Mouse (Mus musculus) testis, adult 2 months (tissue): ENCODE results near the gene Tmem50a. TPM values are rescaled to one million over a fixed set of nuclear protein-coding genes. Genes with fewer than 3 reads are reported as not detected.

ENCODE experiments used
- H3K27ac ChIP-seq: fragments of 200-500 bp; 2 replicates; pipeline ENCODE4 v1.5.1; 2012; ENCODE audit warnings: low read depth, low read length; ENCODE audit not compliant: control insufficient read depth, insufficient read depth
- H3K27me3 ChIP-seq: fragments of 200-500 bp; 2 replicates; pipeline ENCODE4 v1.6.1; 2012; ENCODE audit warnings: mild to moderate bottlenecking, low read length, moderate library complexity; ENCODE audit not compliant: control insufficient read depth, insufficient read depth
- H3K36me3 ChIP-seq: fragments of 200-500 bp; 2 replicates; pipeline ENCODE4 v1.6.1; 2012; ENCODE audit warnings: mild to moderate bottlenecking, low read length; ENCODE audit not compliant: control insufficient read depth, insufficient read depth
- H3K4me1 ChIP-seq: fragments of 200-500 bp; 2 replicates; pipeline ENCODE4 v1.6.1; 2012; ENCODE audit warnings: low read length; ENCODE audit not compliant: control insufficient read depth, insufficient read depth
- H3K4me3 ChIP-seq: fragments of 200-500 bp; 2 replicates; pipeline ENCODE4 v1.5.1; 2012; ENCODE audit warnings: low read depth, mild to moderate bottlenecking, low read length, moderate library complexity, mixed read lengths; ENCODE audit not compliant: control insufficient read depth
- CTCF ChIP-seq: fragments of 200-500 bp; IDR thresholded peaks from 2 replicates; pipeline ENCODE4 v1.5.1; 2012; ENCODE audit warnings: low read depth, mild to moderate bottlenecking, inconsistent platforms, low read length, moderate library complexity; ENCODE audit not compliant: control insufficient read depth, insufficient read depth, insufficient replicate concordance
- POLR2A ChIP-seq: fragments of 200-500 bp; IDR thresholded peaks from 2 replicates; pipeline ENCODE4 v1.6.1; 2012; ENCODE audit warnings: low read depth, mild to moderate bottlenecking, inconsistent platforms, low read length, moderate library complexity; ENCODE audit not compliant: control insufficient read depth
- polyA plus RNA-seq: library from polyadenylated mRNA; depleted of rRNA; stranded (reverse); fragments of >200 nt; gene quantifications from 2 replicates; pipeline ENCODE4 v1.2.3, GENCODE M21; 2012

Gene Tmem50a
- polyA plus RNA-seq, 1 experiment, result 23.0 TPM

DNA sequence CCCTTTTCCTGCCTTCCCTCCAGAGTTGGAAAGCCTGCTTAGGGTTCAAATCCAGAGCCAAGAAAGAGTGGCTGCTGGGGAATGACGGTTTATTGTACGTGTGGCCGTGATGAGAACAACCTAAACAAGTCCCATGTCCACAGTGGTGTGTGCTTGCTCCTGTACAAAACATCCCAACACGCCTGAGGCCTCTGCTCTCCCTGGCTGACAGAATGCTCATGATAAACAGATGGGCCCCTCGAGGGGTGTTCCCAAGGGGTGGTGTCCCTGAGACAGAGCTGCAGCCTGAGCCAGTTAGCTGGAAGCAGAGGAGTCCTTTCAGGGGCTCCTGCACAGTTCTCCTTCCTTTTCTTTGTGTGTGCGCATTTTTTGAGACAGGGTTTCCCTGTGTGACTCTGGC lies 49.5 kb downstream of the Tmem50a start:
- H3K4me3 ChIP-seq, result no peak overlapping the region
- H3K27ac ChIP-seq, result no peak overlapping the region
- H3K27me3 ChIP-seq, result no peaks in the 10 kb centered on the region
- TF ChIP-seq POLR2A, result no peak
- no peak for TF ChIP-seq CTCF
- peaks cover 3% of the 10 kb centered on the region for H3K4me1 ChIP-seq
- no peaks in the 10 kb centered on the region for H3K36me3 ChIP-seq

- no peak for TF ChIP-seq CTCF
- TF ChIP-seq POLR2A, result no peak
- Histone ChIP-seq H3K4me1 (peaks cover 3% of the 10 kb centered on the region), H3K36me3 (no peaks in the 10 kb centered on the region), H3K27ac (no peak within 1 kb of the TSS), H3K4me3 (no peak within 1 kb of the TSS), H3K27me3 (no peaks in the 10 kb centered on the region)
Measured at GRCm38 (mm10) chr4:134863937-134864729, 50.7 kb downstream of the Tmem50a start, which contains the start of gene Rhd. Rhd (plus strand) TSS chr4:134864536.

- TF ChIP-seq CTCF (no peak), POLR2A (no peak)
Measured at GRCm38 (mm10) chr4:134862996-134863395, 51.8 kb downstream of the Tmem50a start.

DNA sequence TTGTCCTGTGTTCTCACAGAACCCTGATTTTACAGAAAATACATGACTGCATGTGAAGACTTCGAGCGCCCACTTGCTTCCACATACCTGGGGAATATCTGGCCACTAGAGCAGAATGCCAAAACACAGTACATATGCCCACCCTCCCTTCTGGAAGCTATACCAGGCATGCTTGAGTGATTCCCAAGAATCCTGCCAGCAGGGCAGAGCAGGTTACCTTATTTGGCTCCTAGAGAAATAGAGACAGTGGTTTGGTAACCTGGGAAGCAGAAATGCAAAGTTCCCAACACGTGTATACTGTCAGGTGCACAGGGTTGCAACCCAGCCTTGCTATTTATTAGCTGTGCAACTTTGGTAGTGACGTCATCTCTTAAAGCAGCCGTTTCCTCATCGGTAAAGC lies 52.9 kb downstream of the Tmem50a start:
- Histone ChIP-seq H3K4me3 (no peak overlapping the region), H3K27me3 (no peaks in the 10 kb centered on the region), H3K27ac (no peak overlapping the region), H3K4me1 (no peaks in the 10 kb centered on the region), H3K36me3 (no peaks in the 10 kb centered on the region)
- TF ChIP-seq POLR2A, result no peak
- TF ChIP-seq CTCF, result no peak

More at GRCm38 (mm10) chr4:134862996-134863395, 51.8 kb downstream of the Tmem50a start:
- Histone ChIP-seq H3K27ac (no peak overlapping the region), H3K36me3 (no peaks in the 10 kb centered on the region), H3K4me3 (no peak overlapping the region), H3K27me3 (no peaks in the 10 kb centered on the region), H3K4me1 (peaks cover 3% of the 10 kb centered on the region; the same call in 1 of the 2 replicates)

- Histone ChIP-seq H3K27me3 (no peaks in the 10 kb centered on the region), H3K4me3 (no peak overlapping the region), H3K4me1 (0 out of 2 replicates have a peak, but pooled peaks cover 3% of the 10 kb centered on the region), H3K36me3 (no peaks in the 10 kb centered on the region), H3K27ac (no peak overlapping the region)
- no peak for TF ChIP-seq POLR2A
- no peak for TF ChIP-seq CTCF
Measured at GRCm38 (mm10) chr4:134858494-134858893, 56.3 kb downstream of the Tmem50a start.

GRCm38 (mm10) chr4:134856501-134856900 lies 58.3 kb downstream of the Tmem50a start:
- Histone ChIP-seq H3K4me1 (peaks cover 7% of the 10 kb centered on the region), H3K36me3 (no peaks in the 10 kb centered on the region), H3K4me3 (no peak overlapping the region), H3K27ac (no peak overlapping the region), H3K27me3 (no peaks in the 10 kb centered on the region)
- TF ChIP-seq CTCF, result no peak
- no peak for TF ChIP-seq POLR2A

DNA sequence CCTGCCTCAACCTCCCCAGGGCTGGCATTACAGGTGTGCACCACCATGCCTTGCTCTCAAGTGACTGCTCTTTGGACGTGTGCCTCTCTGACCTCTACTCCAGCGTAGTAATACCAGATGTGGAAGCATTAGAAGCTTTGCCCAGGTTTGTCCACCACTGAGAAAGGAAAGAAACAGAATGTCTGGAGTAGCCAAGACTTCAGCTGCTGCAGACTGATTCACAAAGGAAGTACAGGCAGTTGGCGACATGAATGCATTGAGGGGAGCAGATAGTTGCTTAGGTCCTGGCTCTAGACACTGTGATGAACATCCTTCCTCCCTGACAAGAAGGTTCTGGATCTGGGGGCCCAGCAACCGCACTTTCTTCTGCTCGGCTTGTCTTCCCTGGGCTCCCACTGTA lies 58.8 kb downstream of the Tmem50a start:
- H3K4me1 ChIP-seq, result peaks cover 7% of the 10 kb centered on the region
- H3K27ac ChIP-seq, result no peak overlapping the region
- no peaks in the 10 kb centered on the region for H3K27me3 ChIP-seq
- no peak for TF ChIP-seq POLR2A
- no peak for TF ChIP-seq CTCF
- no peak overlapping the region for H3K4me3 ChIP-seq
- H3K36me3 ChIP-seq, result no peaks in the 10 kb centered on the region

- Histone ChIP-seq H3K4me3 (no peak overlapping the region), H3K27me3 (no peaks in the 10 kb centered on the region), H3K36me3 (no peaks in the 10 kb centered on the region), H3K4me1 (peaks cover 7% of the 10 kb centered on the region), H3K27ac (no peak overlapping the region)
- no peak for TF ChIP-seq CTCF
- TF ChIP-seq POLR2A, result no peak
Measured at GRCm38 (mm10) chr4:134855371-134855770, 59.5 kb downstream of the Tmem50a start.
